Mouse (Mus musculus): ENCODE measurements around the gene Vwa3b. TPM values are rescaled to one million over a fixed set of nuclear protein-coding genes. Genes with fewer than 3 reads are reported as not detected.
"Not testable (repeated sequence)": the region's sequence is repeated elsewhere in the genome, so short reads cannot be mapped to it uniquely, and the experiment has no call there.

Gene Vwa3b
- total RNA-seq, 2 experiments from 2014 or later, result 0.91 to 1.7 TPM

- not testable (repeated sequence) for DNase-seq (ENCODE audit: low spot score in 2 of 2)
These were observed 19.9 kb upstream of the Vwa3b start for GRCm38 (mm10) chr1:37006529-37006928.

GRCm38 (mm10) chr1:37009880-37010279 is 16.5 kb upstream of the Vwa3b start:
- peak in 1 of 2 experiments; percentile 14 for DNase-seq (ENCODE audit: low spot score in 2 of 2)

- DNase-seq (ENCODE audit: low spot score in 2 of 2), result no peak
These were observed 14.7 kb upstream of the Vwa3b start for GRCm38 (mm10) chr1:37011626-37012209.

GRCm38 (mm10) chr1:37013006-37013405 is 13.4 kb upstream of the Vwa3b start:
- DNase-seq (ENCODE audit: low spot score in 2 of 2), result no peak

- no peak for DNase-seq (ENCODE audit: low spot score in 2 of 2)
These were observed 12.7 kb upstream of the Vwa3b start for GRCm38 (mm10) chr1:37013687-37014086.

- DNase-seq (ENCODE audit: low spot score in 2 of 2), result no peak
These were observed 7.4 kb upstream of the Vwa3b start for GRCm38 (mm10) chr1:37019017-37019416.

- DNase-seq (ENCODE audit: low spot score in 2 of 2), result no peak
These were observed 3.7 kb upstream of the Vwa3b start for GRCm38 (mm10) chr1:37022704-37023103.

- no peak for DNase-seq (ENCODE audit: low spot score in 2 of 2)
These were observed 1.7 kb upstream of the Vwa3b start for GRCm38 (mm10) chr1:37024736-37025135.

- no peak for DNase-seq (ENCODE audit: low spot score in 2 of 2)
These were observed 1.0 kb upstream of the Vwa3b start for GRCm38 (mm10) chr1:37025376-37025775.

- no peak for DNase-seq (ENCODE audit: low spot score in 2 of 2)
These were observed 470 bp downstream of the Vwa3b start for GRCm38 (mm10) chr1:37026866-37027265.

- no peak for DNase-seq (ENCODE audit: low spot score in 2 of 2)
These were observed 2.2 kb downstream of the Vwa3b start for GRCm38 (mm10) chr1:37028439-37029153.

GRCm38 (mm10) chr1:37029154-37029907 is 2.9 kb downstream of the Vwa3b start:
- DNase-seq (ENCODE audit: low spot score in 2 of 2), result peak; percentile 16 to 64

- no peak for DNase-seq (ENCODE audit: low spot score in 2 of 2)
These were observed 3.5 kb downstream of the Vwa3b start for GRCm38 (mm10) chr1:37029942-37030341.

GRCm38 (mm10) chr1:37030693-37031092 is 4.3 kb downstream of the Vwa3b start:
- DNase-seq (ENCODE audit: low spot score in 2 of 2), result no peak

GRCm38 (mm10) chr1:37035879-37036278 is 9.5 kb downstream of the Vwa3b start:
- DNase-seq (ENCODE audit: low spot score in 2 of 2), result no peak

- DNase-seq (ENCODE audit: low spot score in 2 of 2), result no peak
These were observed 14.7 kb downstream of the Vwa3b start for GRCm38 (mm10) chr1:37041126-37041525.

GRCm38 (mm10) chr1:37041856-37042255 is 15.5 kb downstream of the Vwa3b start:
- DNase-seq (ENCODE audit: low spot score in 2 of 2), result no peak

GRCm38 (mm10) chr1:37042769-37043168 is 16.4 kb downstream of the Vwa3b start:
- DNase-seq (ENCODE audit: low spot score in 2 of 2), result no peak

GRCm38 (mm10) chr1:37043196-37043595 is 16.8 kb downstream of the Vwa3b start:
- no peak for DNase-seq (ENCODE audit: low spot score in 2 of 2)

GRCm38 (mm10) chr1:37045472-37045871 is 19.1 kb downstream of the Vwa3b start:
- DNase-seq (ENCODE audit: low spot score in 2 of 2), result no peak

- no peak for DNase-seq (ENCODE audit: low spot score in 2 of 2)
These were observed 22.8 kb downstream of the Vwa3b start for GRCm38 (mm10) chr1:37049159-37049558.

GRCm38 (mm10) chr1:37053691-37054090 is 27.3 kb downstream of the Vwa3b start:
- no peak for DNase-seq (ENCODE audit: low spot score in 2 of 2)

All from left cerebral cortex, adult 18-20 months (tissue).